Mouse (Mus musculus): Measurements from ENCODE around the gene Arhgap42. TPM values are rescaled to one million over a fixed set of nuclear protein-coding genes. Genes with fewer than 3 reads are reported as not detected.

Arhgap42 gene
- 10 to 100 TPM; 14.4 to 17.2 (median 14.6) TPM for total RNA-seq (2022)

DNA sequence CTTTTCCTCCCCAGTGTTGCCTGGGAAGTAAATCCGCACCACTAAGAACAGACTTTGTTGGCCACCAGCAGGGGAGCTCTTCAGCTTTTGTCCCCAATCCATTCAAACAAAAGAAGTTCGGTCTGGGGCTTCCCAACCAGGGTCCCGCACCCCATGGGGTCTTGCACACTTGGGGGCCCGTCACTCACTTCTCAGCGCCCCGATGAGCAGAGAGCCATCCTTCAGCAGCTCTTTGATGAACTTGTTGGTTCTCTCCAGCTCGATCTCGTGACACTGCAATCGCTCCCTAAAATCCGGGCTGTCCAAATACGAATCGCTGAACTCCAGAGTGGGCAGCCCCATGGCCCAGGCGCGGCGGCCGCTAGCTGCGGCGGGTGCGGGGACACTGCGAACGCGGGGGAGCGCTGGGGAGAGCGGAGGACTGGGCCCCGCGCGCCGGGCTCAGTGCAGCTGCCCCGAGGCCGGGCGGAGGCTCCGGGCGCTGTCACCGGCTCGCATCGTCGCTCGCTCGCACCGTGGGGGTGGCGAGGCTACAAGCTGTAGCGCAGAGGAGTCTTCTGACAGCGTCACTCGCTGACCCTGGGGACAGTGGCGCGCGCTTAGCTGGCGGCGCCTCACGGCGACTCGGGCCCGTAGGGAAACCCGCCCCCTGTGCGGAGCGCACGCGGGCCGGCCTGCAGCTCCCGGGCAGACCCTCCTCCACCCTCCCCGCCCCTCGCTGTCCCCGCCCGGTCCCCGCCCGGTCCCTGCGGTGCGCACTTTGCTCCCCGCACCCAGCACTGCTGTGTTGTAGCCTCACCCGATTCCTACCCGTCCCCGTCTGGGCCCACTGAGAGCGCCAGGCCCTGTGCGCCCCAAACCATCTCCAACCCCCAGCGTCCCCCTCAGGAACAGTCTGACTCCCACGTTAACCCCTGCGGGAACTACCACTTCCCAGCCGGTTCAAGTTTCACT, at the start of gene Arhgap42:
Gene Arhgap42 (minus strand): TSS at position 664 of the 954 bp plus-strand sequence.
- peak; percentile 38 for DNase-seq (ENCODE audit: low spot score in 2 of 2)

DNA sequence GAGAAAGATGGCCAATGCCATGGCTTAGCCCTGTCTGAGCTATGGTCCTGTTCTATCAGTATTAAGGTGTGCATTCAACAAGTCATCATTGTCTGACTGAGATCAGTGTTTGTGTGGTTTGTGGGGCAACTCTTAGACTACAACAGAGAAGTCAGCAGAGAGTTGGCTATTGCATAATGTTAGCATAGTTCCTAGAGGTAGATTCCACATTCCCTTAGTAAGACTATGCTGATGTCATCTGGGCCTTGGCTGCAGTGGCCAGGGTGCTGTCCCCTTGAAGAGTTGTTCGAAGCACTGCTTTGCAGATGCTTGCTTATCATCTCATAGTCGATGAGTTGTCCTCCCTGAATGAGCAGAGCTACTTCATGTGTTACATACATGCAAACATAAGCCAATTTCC, 49.2 kb upstream of the Arhgap42 start:
- DNase-seq (ENCODE audit: low spot score in 2 of 2) = no peak

DNA sequence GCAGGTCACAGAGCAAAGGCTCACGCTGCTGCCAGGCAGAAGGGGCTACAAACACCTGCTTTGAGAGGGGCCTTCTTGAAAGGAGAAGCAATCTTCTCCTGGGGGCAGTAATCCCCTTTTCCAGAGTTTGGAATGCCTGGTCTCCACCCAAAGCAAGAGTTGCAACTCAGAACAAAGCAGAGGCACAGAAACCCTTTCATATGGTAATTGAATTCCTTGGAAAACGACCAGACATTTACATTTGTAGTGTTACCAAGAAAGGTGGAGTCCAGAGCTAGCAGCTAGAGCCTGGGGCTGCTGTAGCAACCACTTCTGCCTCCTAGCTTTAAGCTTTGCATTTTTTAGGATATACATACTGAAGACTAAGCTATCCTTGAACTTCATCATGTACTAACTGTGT, 30.4 kb upstream of the Arhgap42 start:
- no peak for DNase-seq (ENCODE audit: low spot score in 2 of 2)

- no peak for DNase-seq (ENCODE audit: low spot score in 2 of 2)
These were observed 29.0 kb upstream of the Arhgap42 start for GRCm38 (mm10) chr9:9267606-9268601.

- no peak for DNase-seq (ENCODE audit: low spot score in 2 of 2)
These were observed 24.6 kb upstream of the Arhgap42 start for GRCm38 (mm10) chr9:9263543-9263942.

DNA sequence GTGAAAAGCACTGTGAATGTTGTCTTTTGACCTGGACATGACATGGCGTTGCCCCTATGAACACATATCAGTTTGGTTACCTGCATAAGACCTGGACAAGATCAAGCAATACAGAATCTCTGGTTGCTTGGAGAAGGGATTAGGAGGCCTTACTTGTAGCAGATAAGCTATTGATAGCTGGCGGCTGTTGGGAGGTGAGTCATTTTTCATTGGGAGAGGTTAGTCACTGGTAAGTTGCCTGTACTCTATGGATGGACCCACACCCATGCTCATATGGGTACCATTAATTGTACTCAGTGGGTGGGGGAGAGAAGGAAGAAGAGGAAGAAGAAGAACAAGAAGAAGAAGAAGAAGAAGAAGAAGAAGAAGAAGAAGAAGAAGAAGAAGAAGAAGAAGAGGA, 23.6 kb upstream of the Arhgap42 start:
- no peak for DNase-seq (ENCODE audit: low spot score in 2 of 2)

GRCm38 (mm10) chr9:9254764-9255163, 15.9 kb upstream of the Arhgap42 start:
- peak in 1 of 2 experiments; percentile 22 for DNase-seq (ENCODE audit: low spot score in 2 of 2)

DNA sequence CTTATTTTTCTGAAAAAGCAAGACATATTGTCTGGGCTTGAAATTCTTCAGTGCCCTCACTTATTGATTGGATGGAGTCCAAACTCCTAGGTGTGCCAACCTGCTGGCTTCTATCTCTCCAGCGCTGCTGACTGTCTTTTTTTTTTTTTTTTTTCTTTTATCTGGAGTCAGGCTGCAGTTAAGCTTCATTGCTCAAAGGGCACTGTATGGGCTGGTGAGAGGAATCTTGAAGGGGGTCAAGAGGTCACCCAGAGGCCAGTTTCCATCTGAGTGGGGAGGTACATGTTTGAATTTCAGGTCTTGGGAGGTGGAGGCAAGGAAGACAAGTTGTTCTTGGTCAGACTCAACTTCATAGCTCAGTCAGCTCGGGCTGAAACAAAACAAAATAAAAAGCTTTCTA, 9.6 kb upstream of the Arhgap42 start:
- no peak for DNase-seq (ENCODE audit: low spot score in 2 of 2)

DNA sequence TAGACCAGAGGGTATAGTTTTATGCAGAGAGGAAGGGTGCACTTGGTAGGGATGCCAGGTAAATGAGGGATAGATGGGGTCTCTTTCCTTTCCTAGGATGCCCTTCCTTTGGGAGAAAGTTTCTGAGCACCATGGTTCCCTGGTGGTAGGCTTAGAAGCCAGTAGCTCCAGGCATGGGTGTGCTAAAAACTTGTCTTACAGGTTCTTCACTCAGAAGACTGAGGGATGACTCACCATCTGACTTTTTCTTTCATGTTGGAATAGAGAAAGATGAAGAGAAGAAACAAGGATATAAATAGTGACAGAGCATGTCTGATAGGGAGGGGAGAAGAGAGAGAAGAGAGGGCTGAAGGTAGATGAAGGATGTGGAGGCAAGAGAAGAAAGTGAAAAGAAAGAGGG, 7.1 kb upstream of the Arhgap42 start:
- no peak for DNase-seq (ENCODE audit: low spot score in 2 of 2)

DNA sequence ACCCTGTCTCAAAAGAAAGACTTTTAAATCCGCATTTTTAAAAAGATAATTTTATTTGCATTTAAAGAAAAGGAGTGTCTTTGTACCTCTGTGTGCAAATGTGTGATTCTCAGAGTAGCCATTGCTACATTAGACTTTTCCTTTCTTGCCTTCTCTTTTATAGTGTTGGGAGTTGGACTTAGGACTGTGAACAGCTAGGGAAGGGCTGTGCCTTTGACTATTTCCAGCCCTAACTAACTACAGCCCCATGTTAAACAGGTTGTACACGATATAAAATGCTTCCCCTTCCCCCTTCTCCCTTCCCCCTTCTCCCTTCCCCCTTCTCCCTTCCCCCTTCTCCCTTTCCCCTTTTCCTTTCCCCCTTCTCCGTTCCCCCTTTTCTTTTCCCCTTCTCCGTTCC, 4.9 kb upstream of the Arhgap42 start:
- DNase-seq (ENCODE audit: low spot score in 2 of 2) = no peak

GRCm38 (mm10) chr9:9241202-9241795, 2.4 kb upstream of the Arhgap42 start:
- no peak for DNase-seq (ENCODE audit: low spot score in 2 of 2)

- no peak for DNase-seq (ENCODE audit: low spot score in 2 of 2)
These were observed 1.4 kb downstream of the Arhgap42 start for GRCm38 (mm10) chr9:9237511-9237910.

DNA sequence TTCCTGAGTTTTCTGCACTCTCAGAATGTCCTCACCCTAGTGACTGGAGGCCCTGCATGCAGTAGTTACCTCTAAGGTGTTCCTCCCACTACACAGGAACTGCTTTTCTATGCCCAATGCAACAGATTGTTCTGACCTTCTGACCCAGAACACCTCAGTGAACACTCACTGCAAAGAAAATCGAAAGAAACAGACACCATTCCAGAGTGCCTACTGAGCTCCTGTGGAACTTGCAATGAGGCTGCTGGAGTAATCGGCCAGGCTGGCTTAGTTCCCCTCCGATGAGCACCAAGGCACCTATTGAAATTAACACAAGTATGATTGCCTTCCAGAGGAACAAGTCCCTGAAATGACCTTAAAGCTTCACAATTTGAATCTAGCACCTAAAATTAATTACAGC, 9.2 kb downstream of the Arhgap42 start:
- DNase-seq (ENCODE audit: low spot score in 2 of 2) = no peak

DNA sequence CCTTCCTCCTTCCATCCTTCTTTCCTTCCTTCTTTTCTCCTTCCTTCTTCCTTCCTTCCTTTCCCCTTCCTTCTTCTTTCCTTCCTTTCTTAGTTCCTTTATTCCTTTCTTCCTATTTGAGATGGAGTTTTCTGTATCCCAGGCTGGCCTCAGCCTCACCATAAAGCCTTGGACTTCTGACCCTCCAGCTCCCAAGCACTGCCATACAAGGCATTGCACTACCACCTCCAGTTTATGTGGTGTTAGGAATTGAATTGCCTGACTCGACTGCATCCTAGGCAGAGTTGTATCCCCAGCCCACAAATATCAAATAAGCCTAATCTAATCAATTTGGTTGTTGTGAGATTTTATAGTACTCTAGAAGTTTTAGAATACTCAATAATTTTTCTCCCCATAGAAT, 14.1 kb downstream of the Arhgap42 start:
- DNase-seq (ENCODE audit: low spot score in 2 of 2) = no peak

- DNase-seq (ENCODE audit: low spot score in 2 of 2) = no peak
These were observed 15.5 kb downstream of the Arhgap42 start for GRCm38 (mm10) chr9:9223384-9223783.

DNA sequence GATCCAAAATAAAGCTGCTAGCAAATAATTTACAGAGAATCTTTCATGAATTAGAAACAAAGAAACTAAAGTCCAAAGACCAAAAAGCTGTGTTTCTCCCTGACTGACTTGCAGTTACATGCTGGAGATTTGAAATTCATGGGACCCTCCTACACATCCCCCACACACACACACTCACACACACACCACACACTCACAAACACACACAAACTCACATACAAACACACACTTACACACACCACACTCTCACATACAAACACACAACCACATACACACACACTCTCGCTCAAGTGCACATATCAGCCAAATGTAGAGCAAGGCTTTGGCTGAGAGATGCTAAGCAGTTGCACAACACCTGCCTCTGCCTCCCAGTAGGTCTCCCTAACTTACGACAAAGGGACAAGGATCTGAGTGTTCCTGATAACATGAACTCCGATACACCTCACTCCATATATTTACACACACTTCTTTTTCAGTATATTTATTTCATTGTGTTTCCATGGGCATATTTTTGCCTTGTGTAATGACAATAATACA, 16.9 kb downstream of the Arhgap42 start:
- DNase-seq (ENCODE audit: low spot score in 2 of 2) = no peak

DNA sequence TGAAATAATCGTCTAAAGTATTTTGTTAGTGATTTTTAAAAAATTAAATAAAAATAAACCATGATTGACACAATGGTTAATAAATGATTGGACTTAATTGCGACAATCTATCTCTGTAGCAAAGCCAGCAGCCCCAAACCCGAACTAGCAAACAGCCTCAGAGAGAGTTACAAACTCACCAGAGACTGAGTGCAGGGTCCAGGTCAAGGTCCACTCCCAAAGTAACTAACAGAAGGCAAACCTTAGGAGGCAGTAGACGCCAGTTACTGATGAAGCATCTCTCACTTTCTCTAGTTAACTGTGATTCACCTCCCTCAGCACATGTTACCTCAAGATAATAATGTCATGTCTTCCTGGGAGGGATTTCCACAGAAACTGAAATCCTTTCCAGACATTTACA, 17.7 kb downstream of the Arhgap42 start:
- DNase-seq (ENCODE audit: low spot score in 2 of 2) = no peak

GRCm38 (mm10) chr9:9218301-9218700, 20.6 kb downstream of the Arhgap42 start:
- no peak for DNase-seq (ENCODE audit: low spot score in 2 of 2)

- no peak for DNase-seq (ENCODE audit: low spot score in 2 of 2)
These were observed 24.1 kb downstream of the Arhgap42 start for GRCm38 (mm10) chr9:9214849-9215248.

DNA sequence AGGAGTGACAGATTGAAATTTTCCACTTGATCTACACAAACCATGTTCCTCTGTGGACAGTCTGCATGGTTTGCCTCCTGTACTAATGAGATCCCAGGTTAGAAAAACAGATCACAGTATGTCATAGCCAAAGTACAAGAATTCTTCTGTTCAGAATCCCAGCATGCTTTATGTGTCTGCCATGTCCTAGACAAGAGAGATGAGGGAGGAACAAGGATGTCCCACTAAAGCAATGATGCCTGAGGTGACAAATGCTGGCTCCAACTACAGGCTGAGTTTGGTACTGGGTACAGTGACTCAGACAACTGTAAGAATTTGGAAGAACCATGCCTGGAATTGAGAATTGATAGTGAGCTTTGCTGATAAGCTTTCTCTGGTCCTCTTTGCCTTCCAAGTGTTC, 24.6 kb downstream of the Arhgap42 start:
- DNase-seq (ENCODE audit: low spot score in 2 of 2) = no peak

GRCm38 (mm10) chr9:9211411-9212087, 27.4 kb downstream of the Arhgap42 start:
- DNase-seq (ENCODE audit: low spot score in 2 of 2) = no peak
